Mouse (Mus musculus) spleen, adult 2 months (tissue): ENCODE measurements around the gene Mark1.

Experiments
- CTCF ChIP-seq: fragments of 200-500 bp; IDR thresholded peaks from 2 replicates; pipeline ENCODE4 v1.5.1; 2011; ENCODE audit warnings: mild to moderate bottlenecking, inconsistent platforms; ENCODE audit not compliant: insufficient read depth, insufficient read length, insufficient replicate concordance; ENCODE audit errors: extremely low read depth
- POLR2A ChIP-seq: fragments of 200-500 bp; IDR thresholded peaks from 2 replicates; pipeline ENCODE4 v1.6.1; 2011; ENCODE audit warnings: low read depth, low read length, inconsistent platforms

DNA sequence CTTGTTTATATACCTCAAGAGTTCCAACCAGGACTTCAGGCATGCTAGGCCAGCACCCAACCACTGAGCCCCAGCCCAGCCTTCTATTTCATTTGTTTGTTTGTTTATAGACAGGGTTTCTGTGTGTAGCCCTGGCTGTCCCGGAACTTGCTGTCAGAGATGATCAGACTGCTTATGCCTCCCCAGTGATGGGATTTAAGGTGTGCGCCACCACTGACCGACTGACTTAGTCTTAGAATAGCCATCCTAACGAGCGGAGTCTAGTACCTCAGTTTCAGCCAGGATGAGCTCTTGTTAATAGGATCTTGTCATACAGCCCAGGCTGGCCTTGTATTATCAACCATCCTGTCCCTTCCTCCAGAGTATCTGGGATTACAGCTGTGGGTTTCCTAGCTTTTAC, 118.2 kb downstream of the Mark1 start:
- TF ChIP-seq CTCF (no peak), POLR2A (no peak)
